Mouse (Mus musculus) limb, embryonic 12.5 days (tissue): ENCODE results near the gene Gm21119. TPM values are rescaled to one million over a fixed set of nuclear protein-coding genes. Genes with fewer than 3 reads are reported as not detected.
A peak's percentile ranks its signal among the peaks of the same experiment; 100 is the strongest.
"Not testable (repeated sequence)": the region's sequence is repeated elsewhere in the genome, so short reads cannot be mapped to it uniquely, and the experiment has no call there.

Experiments used
- ATAC-seq: fragments of 200-750 bp; cut with Nextera tagmentation; 2 replicates; pipeline ENCODE4 v1.8.0; 2017; ENCODE audit warnings: low read depth, moderate TSS enrichment; ENCODE audit not compliant: insufficient number of reproducible peaks, insufficient read depth, low FRiP score, low TSS enrichment
- H3K27ac ChIP-seq: fragments of 300-500 bp; sonication (generic); 2 replicates; pipeline ENCODE4 v1.5.1; 2016; ENCODE audit warnings: mild to moderate bottlenecking, moderate library complexity
- H3K27me3 ChIP-seq: fragments of 300-500 bp; sonication (generic); 2 replicates; pipeline ENCODE4 v1.6.1; 2016; ENCODE audit warnings: mild to moderate bottlenecking, moderate library complexity
- H3K36me3 ChIP-seq: fragments of 300-500 bp; sonication (generic); 2 replicates; pipeline ENCODE4 v1.6.1; 2016; ENCODE audit warnings: mild to moderate bottlenecking, moderate library complexity
- H3K4me1 ChIP-seq: fragments of 300-500 bp; sonication (generic); replicated peaks from 2 replicates; pipeline ENCODE4 v1.6.1; 2016
- H3K4me2 ChIP-seq: fragments of 300-500 bp; sonication (generic); 2 replicates; pipeline ENCODE4 v1.6.1; 2016; ENCODE audit warnings: mild to moderate bottlenecking, moderate library complexity
- H3K4me3 ChIP-seq: fragments of 300-500 bp; sonication (generic); replicated peaks from 2 replicates; pipeline ENCODE4 v1.5.1; 2016; ENCODE audit warnings: mild to moderate bottlenecking
- H3K9ac ChIP-seq: fragments of 300-500 bp; sonication (generic); replicated peaks from 2 replicates; pipeline ENCODE4 v1.6.1; 2016; ENCODE audit warnings: mild to moderate bottlenecking, moderate library complexity
- H3K9me3 ChIP-seq: fragments of 300-500 bp; sonication (generic); 2 replicates; pipeline ENCODE4 v1.6.1; 2016; ENCODE audit warnings: mild to moderate bottlenecking, moderate library complexity
- WGBS: fragments of 180-500 bp; shearing (Covaris S2); methylation state at CpG from one replicate; pipeline ENCODE4 v1.1.7; 2016; 5-methylcytosine and 5-hydroxymethylcytosine counted together
- polyA plus RNA-seq: library from polyadenylated mRNA; unstranded; fragments of >200 nt; fragmentation: Nextera tagmentation; extraction: Ambion mirVana; gene quantifications from 2 replicates; pipeline ENCODE4 v1.2.1, GENCODE M21; 2016

The Gm21119 gene
- polyA plus RNA-seq, result not detected in 2 replicates

DNA sequence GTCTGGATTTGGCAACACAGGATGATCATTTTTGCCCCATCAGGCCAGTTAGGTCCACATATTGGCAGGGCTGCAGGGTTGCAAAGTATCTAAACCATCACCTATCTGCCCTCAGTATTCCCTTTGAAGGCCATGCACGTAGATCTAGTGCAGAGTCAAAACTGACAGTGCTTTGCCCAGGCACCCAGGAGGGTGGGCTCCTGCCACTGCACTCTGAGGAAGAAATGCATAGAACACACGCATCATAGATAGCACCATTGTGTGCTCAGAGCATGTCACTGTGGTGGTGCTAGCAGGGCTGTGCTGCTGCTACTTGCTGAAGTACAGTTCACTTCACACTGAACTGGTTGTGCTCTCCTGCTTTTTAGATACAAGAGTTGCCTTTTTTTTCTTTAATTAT lies at the start of gene Gm21119:
Gene Gm21119, plus strand, starts transcription at position 301 of the 400 bp plus-strand sequence.
- H3K4me2 ChIP-seq, H3K27me3 ChIP-seq, H3K36me3 ChIP-seq, H3K9ac ChIP-seq, H3K4me3 ChIP-seq, ATAC-seq, H3K4me1 ChIP-seq, H3K27ac ChIP-seq, H3K9me3 ChIP-seq: not testable (repeated sequence)
- WGBS, result no CpG with 5 or more reads among the region's 2 CpGs

DNA sequence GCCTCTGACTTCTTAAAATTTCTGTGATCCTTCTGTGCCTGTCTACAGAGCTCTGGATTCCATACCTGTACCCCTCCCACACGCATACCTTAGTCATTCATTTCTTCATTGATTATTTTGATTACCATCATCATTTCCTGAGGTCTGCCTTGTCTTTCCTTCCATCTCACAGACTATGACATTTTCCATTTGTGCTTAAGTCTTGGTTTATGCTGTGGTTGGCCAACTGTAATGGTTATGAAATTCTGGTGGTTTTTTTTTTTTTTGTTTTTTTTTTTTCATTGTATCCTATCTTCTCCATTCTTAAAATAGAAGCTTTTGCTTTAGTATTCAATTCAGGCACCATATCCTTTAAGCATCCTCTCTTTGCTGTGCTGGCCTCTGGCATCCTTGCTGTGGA lies 48.0 kb upstream of the Gm21119 start:
- not testable (repeated sequence) for H3K4me3 ChIP-seq, H3K4me2 ChIP-seq, H3K27ac ChIP-seq, H3K36me3 ChIP-seq, H3K27me3 ChIP-seq, H3K9me3 ChIP-seq, H3K9ac ChIP-seq, H3K4me1 ChIP-seq, ATAC-seq
- no CpG with 5 or more reads among the region's 1 CpGs for WGBS

DNA sequence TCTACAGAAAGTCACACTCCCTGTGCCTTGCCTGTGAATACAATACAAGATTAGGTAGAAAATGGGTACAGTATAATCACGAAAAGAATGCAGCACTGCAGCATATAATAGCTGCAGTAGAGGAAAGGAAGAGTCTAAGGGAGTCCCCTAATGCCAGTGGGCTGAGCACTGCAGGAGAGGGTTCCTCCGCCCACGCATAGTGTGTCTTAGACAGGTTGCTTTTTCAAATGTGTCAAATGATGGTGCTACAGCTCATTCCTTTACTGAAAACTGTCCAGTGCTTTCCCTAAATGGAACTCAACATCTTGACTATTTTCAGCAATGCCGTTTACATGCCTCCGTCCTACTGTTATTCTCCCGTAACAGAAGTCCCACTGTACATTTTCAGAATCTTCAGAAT lies 33.6 kb upstream of the Gm21119 start:
- ATAC-seq, result not testable (repeated sequence)

DNA sequence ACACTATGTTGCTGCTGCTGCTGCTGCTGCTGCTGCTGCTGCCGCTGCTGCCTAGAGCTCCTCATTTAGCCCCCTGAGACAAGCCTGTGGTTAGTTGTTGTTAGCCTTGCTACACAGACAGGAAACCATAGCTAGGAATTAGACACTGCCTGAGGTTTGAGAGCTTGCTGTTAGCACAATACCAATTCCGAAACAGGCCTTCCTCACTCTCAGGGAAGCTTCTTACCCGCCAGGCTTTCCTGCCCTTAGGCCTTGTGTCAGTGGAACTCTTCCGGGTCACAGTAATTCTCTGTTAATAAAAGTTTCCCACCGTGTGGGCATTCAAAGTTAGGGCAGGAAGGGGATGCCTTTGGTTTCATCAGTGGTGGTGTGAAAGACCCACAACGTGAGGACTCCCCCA lies 31.9 kb upstream of the Gm21119 start:
- H3K4me2 ChIP-seq, H3K4me3 ChIP-seq, H3K36me3 ChIP-seq, ATAC-seq, H3K4me1 ChIP-seq, H3K9me3 ChIP-seq, H3K27ac ChIP-seq, H3K27me3 ChIP-seq, H3K9ac ChIP-seq: not testable (repeated sequence)
- 75% methylated on average over 4 of the region's 6 CpGs for WGBS

More for the DNA sequence above, 33.6 kb upstream of the Gm21119 start:
- H3K36me3 ChIP-seq, H3K9me3 ChIP-seq, H3K4me3 ChIP-seq, H3K27ac ChIP-seq, H3K4me1 ChIP-seq, H3K9ac ChIP-seq, H3K4me2 ChIP-seq, H3K27me3 ChIP-seq: not testable (repeated sequence)
- 93% methylated on average over 5 of the region's 6 CpGs for WGBS

DNA sequence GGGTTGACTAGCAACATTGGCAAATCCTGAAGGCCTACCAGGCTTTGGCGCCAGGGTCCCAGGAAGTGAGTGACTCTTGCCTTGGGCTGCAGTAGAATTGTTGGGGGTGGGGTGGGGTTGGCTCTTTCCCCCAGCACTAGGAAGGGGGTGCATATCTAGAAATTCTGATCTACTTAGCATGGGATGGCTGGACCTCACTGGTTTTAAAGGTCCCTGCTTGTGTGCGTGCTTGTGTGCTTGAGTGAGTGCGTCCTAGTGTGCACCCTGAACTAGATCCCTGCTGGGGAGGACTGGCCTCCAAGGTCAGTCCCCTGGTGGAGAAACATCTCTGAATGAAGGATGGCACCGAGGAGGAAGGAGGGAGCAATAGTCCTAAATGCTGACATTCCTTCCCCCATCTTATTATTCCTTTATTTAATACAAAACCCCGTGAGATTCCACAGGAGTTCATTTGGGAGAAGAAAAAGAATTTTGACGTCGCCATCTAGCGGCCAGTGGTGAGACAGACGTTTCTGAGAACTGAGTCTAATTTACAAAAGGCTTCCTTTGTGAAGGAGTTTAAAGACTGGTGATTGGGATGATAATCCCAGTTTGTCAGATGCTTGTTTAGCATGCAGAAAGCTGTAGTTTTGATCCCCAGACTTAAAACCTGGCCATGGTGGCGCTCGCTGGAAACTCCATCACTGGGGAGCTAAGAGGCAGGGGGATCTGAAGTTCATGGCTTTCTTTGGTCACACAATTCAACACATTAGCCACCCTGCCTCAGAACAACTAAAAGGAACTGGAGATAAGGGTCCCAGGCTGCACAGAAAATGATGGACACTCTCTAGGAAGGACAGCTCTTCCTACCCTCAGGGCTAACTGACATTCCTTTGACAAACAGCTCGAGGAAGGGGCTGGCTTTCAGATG lies 26.2 kb upstream of the Gm21119 start:
- not testable (repeated sequence) for H3K27ac ChIP-seq, H3K36me3 ChIP-seq, H3K27me3 ChIP-seq, H3K4me3 ChIP-seq, H3K9ac ChIP-seq, H3K4me1 ChIP-seq, H3K4me2 ChIP-seq, H3K9me3 ChIP-seq
- WGBS, result 28% methylated on average over 10 of the region's 12 CpGs
- peak; percentile 88 for ATAC-seq

DNA sequence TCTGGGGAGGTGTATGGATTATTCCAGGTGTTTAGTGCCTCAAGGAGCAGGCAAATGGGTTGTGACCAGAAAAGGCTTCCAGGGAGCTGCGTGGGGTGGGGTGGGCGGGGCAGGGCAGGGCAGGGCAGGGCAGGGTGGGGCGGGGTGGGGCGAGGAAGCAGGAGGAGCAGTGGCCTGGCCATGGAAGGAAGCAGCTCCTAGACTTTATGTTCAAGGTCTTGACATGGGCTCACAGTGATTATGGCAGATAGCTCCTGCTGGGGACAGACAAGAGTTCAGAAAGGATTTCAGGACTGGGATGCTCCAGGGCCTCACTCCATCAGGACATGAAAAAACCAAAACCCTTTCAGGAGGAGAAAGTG lies 25.6 kb upstream of the Gm21119 start:
- not testable (repeated sequence) for H3K9me3 ChIP-seq
- ATAC-seq, result peak; percentile 75
- WGBS, result 75% methylated on average over 2 of the region's 4 CpGs

DNA sequence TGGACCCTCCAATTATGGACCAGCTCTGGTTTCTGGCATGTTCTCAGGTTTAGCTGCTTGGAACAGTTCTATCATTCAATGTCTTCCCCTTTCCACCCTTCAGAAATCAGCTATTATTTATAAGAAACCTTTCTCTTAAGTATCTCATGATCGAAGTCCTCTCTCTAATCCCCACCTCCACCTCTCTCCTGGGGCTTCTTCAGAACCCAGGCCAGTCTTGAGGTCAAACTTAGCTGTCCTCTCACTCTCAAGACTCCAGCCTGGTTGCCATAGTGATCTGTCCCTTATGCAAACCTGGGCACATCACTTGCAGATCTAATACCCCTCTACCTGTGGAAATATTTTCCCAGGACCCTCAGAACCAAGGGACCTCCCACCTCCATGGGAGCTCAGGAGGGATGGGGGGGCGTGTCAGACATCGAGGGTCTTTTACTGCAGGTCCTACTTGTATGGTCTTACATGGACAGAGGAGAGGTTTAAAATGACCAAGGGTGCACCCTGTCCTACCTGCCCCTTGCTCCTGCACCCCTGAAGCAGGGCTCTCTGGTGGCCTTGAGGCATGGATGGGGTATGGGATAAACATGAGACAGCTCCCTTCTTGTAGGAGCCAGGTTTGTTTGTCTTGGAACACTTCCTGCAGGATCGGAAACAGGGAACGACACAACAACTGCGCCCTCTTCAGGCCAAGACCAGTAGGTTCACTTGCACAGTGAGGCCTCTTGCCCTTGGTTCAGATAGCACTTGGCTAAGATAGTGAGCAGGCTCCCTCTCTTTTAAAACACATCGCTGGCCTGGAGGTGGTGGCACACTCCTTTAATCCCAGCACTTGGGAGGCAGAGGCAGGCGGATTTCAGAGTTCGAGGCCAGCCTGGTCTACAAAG lies 24.4 kb upstream of the Gm21119 start:
- not testable (repeated sequence) for H3K4me1 ChIP-seq, H3K36me3 ChIP-seq, ATAC-seq, H3K9me3 ChIP-seq, H3K27me3 ChIP-seq, H3K4me3 ChIP-seq, H3K4me2 ChIP-seq, H3K9ac ChIP-seq, H3K27ac ChIP-seq
- WGBS, result 76% methylated on average over 4 of the region's 9 CpGs

More for the DNA sequence above, 25.6 kb upstream of the Gm21119 start:
- H3K9ac ChIP-seq, H3K4me3 ChIP-seq, H3K36me3 ChIP-seq, H3K27me3 ChIP-seq, H3K4me1 ChIP-seq, H3K4me2 ChIP-seq, H3K27ac ChIP-seq: not testable (repeated sequence)

DNA sequence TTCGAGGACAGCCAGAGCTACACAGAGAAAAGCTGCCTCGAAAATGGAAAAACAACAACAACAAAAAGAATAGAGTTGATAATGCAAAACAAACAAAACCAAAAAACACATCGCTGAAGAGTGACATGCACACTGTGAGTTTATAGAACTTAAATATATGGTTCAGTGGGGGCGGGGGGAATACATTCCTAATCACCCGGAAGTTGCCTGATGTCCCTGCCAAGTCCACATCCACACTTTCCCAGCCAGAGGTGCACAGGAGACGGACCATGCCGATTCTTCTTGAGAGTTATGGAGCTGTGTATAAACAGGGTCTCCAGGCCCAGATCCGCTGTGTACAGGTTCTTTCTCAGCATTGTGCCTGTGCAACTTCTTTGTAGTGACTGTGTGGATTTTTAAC lies 23.7 kb upstream of the Gm21119 start:
- not testable (repeated sequence) for ATAC-seq, H3K4me2 ChIP-seq, H3K27ac ChIP-seq, H3K36me3 ChIP-seq, H3K9me3 ChIP-seq, H3K9ac ChIP-seq, H3K4me1 ChIP-seq, H3K4me3 ChIP-seq, H3K27me3 ChIP-seq
- 88% methylated on average over 5 of the region's 8 CpGs for WGBS

DNA sequence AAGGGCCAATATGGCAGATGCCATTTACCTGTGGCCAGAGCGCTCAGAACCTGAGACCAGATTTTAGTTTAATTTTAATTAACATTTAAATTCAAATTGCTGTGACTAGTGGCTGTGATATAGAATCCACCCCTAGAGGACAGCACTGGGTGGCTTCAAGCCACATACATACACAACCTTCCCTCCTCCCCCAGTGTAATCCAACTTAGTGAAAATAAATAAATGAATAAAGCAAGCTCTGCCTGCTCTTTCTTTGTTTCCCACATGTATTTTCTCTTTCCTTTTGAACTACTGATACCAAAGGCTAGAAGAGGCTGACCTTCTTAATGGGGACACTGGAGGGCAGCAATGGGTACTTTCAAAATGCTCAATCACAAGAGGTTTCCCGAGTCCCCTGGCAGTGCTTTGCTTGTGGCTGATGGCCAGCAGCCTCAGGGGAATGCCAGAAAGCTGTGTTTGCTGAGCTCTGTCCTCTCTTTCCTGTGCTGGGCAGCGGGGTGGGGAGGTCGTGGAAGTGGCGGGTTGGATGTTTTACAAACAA lies 21.9 kb upstream of the Gm21119 start:
- not testable (repeated sequence) for H3K9me3 ChIP-seq, H3K27ac ChIP-seq, H3K4me2 ChIP-seq, H3K9ac ChIP-seq, ATAC-seq, H3K36me3 ChIP-seq, H3K4me3 ChIP-seq, H3K27me3 ChIP-seq, H3K4me1 ChIP-seq
- WGBS, result 57% methylated on average over 1 of the region's 5 CpGs

DNA sequence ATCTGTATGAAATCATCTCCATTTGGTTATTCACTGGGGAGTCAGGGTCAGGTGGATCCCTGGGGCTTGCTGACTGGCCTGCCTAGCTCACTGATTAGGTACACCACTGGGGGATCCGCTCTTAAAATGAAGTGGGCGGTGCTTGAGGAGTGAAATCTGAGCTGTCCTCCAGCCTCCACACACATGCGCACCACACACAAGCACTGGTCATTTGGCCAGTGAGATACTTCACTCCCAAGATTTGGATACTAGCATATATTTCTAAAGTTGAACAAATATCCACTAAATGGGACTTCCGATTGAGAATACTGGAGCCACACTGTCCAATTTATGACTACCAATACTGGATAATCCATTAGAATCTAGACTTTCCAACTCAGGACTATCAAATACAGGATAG lies 20.9 kb upstream of the Gm21119 start:
- H3K9me3 ChIP-seq, ATAC-seq, H3K4me2 ChIP-seq, H3K36me3 ChIP-seq, H3K27ac ChIP-seq, H3K27me3 ChIP-seq, H3K4me1 ChIP-seq, H3K9ac ChIP-seq, H3K4me3 ChIP-seq: not testable (repeated sequence)
- WGBS, result no CpG with 5 or more reads among the region's 4 CpGs

DNA sequence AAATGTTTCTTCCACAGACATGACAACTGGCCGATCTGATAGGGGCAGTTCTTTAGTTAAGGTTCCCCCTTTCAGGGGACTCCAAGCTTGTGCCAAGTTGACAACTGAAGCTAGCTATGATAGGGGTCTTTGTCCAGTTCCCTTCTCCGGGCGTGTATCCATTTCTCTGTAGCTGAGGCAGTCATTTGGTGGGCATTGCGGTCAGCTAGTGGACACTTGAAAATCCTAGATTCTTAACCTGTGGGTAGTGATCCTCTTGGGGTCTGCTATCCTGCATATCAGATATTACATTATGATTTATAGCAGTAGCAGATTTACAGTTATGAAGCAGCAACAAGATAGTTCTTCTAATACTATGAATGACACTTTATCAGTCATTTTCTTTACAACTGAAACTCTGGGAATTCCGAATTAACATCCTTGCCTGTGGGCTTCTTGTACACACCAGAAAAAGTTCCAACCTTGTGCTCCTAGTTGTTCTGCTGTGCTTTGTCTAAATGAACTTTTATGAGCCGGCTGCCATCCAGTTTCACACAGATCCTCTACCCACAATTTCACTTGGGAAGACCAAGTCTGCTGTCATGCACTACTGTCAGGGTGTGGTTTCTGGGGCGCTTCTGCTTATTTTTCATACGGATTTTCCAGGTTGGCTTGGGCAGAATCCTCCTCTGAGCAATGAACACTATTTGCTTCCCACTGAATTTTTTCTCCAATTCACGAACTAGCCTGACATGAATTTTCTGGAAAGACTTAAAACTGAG lies 18.5 kb upstream of the Gm21119 start:
- not testable (repeated sequence) for H3K36me3 ChIP-seq, H3K4me2 ChIP-seq, H3K9ac ChIP-seq, H3K27me3 ChIP-seq, ATAC-seq, H3K4me1 ChIP-seq, H3K9me3 ChIP-seq, H3K4me3 ChIP-seq, H3K27ac ChIP-seq
- 91% methylated on average over 6 of the region's 9 CpGs for WGBS
